Mouse (Mus musculus): ENCODE results near the gene A030005K14Rik.

The A030005K14Rik gene

DNA sequence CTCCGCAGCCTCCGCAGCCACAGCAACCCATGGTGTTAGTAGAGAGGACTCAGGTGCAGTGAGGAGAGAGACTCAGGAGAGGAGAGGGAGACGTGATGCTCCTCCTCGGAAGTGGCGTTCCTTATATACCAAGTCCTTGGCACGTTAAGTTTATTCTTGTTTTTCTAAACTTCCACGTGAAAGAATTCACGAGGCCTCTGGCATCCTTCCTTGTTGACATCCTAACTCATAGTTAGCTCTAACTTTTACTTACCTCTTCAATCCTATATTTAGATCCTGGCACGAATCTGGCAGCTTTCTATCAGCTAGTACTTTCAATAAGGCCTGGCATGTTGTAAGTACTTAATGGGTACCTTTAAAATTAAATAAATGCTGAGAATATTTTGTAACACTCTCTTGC lies at the start of gene A030005K14Rik:
Gene A030005K14Rik, minus strand, starts transcription at position 101 of the 400 bp plus-strand sequence.
- DNase-seq, result no peak

DNA sequence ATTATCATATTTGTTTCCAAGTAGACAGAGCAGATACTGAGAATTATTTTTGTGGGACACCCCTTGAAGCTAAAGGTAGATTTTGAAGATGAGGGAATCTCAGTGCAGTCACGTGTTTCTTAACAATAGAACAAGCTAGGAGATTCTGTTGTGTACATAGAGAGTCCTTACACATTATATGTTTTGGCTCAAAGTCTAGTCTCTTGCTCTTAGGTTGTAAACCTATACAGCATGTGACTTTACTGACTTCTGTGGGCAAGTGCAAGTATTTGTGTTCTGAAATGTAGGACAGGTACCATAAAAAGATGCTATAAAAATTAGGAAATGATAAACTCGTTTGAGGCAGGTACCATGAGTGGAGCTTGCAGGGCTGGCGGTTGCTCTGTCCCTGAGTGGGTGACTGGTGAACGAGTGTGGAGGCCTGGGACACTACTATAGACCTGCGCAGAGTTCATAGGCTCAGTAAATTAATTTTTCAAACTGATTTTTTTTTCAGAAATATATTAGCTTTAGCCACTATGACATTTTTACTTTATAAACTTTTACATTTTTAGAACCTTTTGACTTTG lies 48.3 kb upstream of the A030005K14Rik start:
- DNase-seq, result no peak

DNA sequence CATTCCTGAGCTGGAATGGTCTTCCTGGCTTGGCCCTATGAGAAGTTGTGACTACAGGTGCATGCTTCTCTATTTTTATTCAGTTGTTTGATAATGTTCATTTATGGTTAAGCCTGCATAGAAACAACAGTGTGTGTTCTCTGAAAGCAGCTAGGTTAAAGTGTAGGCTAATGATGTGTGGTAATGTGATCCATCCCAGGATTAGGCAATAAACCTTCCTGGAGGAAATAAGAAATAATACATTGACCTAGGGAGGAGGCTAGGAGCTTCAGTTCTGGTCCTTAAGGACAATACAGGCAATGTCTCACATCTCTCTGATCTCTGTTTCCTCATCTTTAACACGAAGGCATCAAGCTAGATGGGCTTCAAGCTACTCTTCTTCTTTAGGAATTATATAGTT lies 46.3 kb upstream of the A030005K14Rik start:
- no peak for DNase-seq

DNA sequence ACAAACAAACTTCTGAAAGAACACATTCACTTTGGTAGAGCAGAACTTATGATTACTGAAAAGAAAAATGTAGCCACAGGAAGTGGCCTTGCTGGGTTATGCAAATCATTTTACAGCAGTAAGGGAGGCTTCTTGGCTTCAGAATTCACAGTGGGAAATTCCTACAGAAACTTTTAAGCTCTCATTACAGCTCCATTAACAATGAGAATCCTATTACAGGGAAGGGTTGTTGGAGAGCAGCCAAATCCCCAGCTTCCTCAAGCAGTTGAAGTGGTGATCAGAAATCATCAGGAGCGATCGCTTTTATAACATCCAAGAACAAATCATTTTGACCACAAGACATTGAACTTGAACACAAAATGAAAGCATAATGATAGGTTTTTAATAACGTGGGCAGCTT lies 42.7 kb upstream of the A030005K14Rik start:
- DNase-seq, result peak; percentile 7

DNA sequence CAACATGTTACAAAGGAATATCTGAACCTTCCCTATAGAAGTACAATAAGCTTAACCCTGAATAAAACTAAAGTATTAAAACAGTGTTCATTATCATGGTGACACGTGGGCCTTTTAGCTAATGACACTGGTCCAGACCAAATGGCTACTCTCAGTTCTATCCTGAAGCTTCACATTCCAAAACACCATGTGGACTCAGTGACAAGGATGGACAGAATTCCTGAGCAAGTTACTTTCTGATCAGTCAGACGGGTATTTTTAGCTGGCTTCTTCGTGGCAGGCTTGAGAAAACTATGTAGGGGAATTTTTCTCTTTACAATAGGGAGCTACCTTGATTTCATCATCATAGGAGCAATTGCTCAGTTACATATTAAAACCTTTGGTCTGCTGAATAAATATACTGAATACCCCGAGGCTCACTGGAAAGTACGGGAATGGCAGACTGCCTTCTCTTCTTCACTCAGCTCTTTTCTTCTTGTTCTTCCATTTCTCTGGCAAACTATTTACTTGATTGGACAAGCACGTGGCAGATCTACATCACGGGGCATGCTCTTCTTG lies 40.5 kb upstream of the A030005K14Rik start:
- no peak for DNase-seq

DNA sequence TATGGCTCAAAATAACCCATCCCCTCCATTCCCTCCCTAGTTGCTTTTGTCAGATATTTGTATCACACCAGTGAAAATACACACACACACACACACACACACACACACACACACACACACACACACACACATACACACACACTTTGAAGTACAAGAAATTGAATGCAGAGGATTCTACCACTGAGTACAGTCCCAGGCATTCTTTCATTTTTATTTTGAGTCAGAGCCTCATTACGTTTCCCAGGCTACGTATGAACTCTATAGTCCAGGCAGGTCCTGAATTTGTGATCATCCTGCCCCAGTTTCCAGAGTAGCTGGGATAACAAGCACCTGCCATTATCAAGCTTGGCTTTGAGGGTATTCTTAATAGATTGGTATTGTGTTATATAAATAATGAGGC lies 40.0 kb upstream of the A030005K14Rik start:
- DNase-seq, result no peak

DNA sequence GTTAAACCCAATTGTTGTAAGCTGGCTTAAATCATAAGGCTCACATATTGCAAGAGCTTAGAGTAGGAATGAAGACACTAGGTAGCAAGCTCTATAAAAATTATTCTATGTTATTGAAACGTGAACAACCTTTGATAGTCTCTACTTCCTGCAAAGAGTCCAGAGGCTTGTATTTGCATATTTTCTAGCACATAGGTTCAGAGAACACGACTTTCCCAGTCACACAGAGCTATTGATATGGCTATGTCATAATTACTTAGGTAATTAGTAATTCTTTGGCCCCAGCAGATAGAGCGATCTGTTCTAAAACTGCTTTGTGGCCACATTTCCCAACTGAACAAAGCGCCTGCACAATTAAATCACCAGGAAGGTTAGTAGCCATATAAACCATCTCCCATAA lies 37.8 kb upstream of the A030005K14Rik start:
- DNase-seq, result no peak

DNA sequence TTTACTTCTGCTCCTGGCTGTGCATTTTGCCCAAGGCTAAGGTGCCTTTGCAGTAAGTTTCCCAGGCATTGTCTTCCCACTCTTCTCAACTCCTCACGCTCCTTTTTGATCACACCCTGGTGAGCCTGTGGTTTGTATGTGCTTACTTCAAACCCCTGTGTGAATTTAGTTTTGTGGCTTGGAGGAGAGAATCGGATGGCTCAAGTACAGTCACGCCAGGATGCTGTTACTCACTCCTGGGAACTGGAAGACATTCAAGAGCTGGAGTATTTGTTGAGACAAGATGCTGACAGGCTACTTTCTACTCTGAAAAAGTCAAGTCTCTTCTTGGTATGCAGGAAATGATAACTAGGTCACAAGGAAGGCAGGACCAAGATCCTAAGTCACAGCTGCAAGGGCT lies 32.1 kb upstream of the A030005K14Rik start:
- no peak for DNase-seq

DNA sequence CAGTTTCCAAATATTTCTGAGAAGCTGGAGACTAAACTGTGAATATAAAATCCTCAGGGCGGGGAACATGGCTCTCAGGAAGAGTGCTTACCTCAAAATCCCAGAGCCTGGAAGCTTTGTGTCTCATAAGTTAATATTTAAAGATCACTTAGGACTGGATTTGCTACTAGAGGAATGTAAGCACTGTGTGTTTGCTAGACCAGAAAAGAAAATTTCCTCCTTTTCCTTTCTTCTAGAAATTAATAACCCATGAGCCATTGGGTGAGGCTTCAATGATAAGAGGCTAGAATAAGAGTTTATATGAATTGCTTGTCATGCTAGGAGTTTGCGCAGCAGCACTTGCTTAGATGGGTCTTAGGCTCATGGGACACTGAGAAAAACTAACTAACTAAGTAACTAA lies 25.6 kb upstream of the A030005K14Rik start:
- DNase-seq, result no peak

DNA sequence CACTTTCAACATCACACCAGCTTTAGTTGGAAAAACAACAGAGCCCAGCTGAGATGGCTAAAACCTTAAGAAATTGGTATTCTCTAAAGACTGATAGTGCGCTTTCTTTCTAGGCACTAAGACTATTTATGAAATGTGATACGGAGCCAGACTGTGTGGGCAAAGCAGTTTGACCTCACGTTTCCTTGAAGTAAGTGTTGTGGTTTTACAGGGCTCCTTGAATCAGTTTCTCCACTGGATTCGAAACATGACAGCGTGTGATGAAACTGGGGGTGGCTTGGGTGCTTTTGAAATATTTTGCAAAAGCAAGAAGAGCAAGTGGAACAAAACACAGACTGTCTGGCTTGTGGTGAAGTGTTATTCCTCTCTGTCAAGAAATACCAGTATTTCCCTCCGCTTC lies 17.8 kb upstream of the A030005K14Rik start:
- no peak for DNase-seq

DNA sequence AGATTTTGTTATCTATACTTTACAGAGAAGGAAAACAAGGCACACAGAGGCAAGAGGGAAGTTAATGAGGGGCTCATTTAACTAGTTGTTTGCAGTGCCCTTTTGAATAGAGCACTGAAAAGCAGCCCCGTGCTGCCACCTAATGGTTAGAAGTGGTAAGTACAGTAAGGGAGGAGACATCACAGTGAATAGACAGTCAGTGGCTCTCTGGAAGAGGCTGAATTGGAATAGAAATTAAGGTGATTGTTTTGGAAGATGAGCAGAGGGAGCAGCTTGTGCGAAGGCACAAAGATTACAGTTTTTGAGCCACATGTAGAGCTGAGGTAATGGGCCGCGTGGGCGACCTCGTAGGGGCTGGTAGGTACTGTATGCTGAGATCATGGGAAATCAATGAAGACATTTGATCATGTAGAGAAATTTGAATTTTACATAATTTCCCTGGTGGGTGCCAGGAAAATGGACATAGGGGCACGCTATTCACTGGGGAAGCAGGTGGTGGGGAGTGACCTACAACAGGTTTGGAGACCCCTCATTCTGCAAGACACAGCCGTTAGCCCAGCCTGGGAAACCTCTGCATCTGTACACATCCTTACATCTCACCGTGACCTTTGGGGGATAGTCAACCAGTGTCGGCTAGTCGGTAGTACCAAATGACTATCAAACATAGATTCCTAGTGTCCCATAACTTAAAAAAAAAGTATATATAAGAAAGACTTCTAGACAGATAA lies 17.2 kb upstream of the A030005K14Rik start:
- DNase-seq, result no peak

DNA sequence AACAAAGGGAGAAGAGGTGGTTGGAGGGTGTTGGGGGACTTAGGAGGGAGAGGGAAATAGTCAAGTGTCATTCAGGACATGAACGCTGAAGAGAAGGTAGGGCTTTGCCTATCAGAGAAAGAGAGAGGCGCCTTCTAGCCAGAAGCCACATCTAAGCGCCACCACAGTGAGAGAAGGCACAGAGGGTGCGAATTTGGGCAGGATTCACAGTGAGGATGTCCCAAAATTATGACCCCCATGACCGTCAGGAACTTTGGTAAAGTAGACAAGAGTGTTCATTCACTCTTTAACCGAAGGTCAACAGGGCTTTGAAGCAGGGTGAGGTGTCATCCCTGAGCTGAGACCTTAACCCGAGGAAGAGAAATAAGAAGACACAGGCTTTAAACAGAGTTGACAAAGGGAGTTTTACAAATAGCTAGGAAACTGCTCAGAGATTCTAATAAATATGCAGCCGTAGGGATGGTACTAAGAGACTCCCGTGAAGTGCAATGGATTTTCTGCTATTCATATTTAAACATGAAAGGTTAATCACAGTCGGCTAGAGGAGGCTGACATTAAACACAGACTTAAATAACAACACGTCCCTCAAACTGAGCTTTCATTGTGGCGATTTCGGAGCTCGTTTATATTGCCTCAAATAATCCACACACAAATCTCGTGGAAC lies 16.5 kb upstream of the A030005K14Rik start:
- no peak for DNase-seq

DNA sequence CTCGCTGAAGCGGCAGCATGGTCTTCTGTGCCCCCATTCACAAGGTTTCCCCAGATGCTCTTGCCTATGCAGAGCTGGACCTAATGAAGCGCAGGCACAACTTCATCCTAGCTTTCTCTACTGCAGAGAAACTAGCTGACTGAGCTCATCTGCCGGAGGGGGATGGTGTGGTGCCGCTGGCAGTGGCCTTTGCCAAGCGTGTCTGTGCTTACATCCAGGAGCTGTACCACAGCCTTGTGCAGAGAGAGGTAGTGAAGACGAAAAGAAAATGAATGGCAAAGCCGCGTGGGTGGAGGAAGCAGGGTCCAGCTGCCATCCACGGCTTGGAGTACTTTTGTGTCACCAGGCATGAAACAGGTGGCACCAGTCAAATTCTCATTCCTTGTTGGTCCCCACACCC lies 8.0 kb upstream of the A030005K14Rik start:
- no peak for DNase-seq

DNA sequence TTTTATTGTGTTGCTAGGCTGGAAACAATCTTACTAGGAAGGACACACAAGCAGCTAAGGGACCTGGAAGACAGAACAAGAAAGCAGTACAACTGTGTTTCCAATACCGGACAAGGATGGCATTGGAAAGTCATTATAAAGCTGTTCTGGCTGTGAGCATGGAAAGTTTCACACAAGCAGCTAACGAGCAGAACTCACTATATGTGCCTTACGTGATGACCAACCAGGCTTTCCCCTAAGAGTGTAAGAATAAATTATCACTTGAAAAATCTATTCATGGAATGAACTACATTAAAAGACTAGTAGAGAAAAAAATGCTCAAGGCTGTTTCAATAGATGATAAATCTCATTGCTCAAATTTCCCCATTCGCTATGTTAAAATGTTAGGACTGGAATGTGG lies 7.4 kb upstream of the A030005K14Rik start:
- no peak for DNase-seq

DNA sequence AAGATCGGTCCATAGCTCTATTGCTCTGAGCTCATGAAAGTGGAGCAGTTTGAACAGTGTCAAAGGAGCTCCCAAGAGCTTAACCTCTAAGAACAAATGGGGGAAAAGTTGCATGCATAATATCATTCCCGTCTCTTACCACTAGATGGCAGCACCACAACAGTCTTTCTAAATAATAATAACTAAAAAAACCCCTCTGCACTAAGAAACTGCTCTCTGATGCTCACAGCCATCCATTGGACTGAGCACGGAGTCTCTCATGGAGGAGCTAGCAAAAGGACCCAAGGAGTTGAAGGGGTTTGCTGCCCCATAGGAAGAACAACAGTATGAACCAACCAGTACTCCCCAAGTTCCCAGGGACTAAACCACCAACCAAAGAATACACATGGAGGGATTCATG lies 5.7 kb upstream of the A030005K14Rik start:
- no peak for DNase-seq

DNA sequence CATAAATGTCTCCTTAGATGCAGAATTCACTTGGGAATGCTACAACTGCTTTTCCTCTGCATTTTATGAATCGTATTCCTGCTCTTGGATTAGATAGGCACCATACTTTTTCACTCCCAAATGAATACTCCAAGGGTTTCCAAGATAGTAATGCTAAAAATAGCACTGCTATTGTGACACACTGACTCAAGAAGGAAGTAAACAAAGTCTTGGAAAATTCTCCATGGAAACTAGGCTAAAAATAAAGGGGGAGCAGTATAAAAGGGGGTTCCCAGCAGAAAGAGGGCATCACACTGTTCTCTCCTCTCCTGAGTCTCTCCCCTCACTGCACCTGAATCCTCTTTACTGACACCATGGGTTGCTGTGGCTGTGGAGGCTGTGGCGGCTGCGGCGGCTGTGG lies 1.5 kb upstream of the A030005K14Rik start, which contains the start of gene Krtap28-13:
Gene Krtap28-13, plus strand, starts transcription at position 288 of the 400 bp plus-strand sequence.
- no peak for DNase-seq

DNA sequence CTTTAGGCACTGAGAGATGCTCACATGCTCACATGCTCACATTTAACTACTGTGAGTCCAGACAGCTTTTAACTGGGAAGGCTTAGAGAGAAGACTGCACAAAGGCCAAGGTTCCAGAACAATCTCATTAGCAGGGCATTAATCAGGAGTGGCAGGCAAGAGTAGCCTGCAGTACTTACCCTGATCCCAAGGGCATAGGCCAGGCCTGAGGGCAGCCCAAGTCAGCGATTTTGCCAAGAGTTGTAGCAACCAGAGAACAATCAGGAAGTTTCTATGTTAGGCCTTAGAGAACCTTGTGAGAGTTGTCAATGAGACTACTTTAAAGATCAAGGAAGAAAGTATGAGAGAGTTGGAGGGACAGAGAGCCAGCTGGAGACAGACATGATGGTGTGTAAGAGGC lies 697 bp downstream of the A030005K14Rik start:
- peak; percentile 52 for DNase-seq

DNA sequence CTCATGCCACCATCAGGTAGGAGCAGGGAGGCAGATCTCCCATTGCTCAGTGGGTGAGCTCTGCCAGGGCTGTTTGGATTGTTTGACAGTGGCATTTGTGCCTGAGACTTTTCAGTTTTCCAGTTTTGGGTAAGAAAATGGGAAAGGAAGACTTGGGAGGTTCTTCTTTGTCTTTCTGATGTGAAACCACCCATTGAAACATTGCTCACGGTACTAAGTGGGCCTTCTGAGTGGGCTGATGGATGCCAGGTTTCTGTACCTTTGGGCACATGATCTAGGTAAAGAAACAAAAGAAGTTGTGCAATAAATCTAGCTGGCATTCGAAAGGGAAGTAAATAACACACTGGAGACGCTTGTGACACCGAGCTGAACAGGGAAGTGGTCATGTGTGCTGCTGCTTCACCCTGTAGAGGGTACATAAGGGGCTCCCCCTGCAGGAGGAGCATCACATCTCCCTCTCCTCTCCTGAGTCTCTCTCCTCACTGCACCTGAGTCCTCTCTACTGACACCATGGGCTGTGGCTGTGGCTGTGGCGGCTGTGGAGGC lies 14.2 kb downstream of the A030005K14Rik start, which contains the start of gene Gm47969:
Gene Gm47969, plus strand, starts transcription at position 51 of the 546 bp plus-strand sequence.
- no peak for DNase-seq

DNA sequence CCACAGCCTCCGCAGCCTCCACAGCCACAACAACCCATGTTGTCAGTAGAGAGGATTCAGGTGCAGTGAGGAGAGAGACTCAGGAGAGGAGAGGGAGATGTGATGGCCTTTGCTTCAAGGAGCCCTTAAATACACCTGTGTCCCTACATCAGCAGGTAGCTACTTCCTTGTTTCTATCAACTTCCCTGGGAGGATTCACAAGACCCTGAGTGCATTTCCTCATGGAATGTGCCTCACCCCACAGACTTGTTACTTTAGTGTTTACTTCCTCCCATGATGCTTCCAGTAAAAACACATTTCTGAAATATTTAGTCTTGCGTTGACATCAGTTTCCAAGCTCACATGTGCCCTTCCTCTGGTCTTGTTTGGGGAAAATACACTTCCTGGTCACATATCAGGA lies 16.8 kb downstream of the A030005K14Rik start, which contains the start of gene Krtap28-10:
Gene Krtap28-10, minus strand, starts transcription at position 101 of the 400 bp plus-strand sequence.
- DNase-seq, result no peak

DNA sequence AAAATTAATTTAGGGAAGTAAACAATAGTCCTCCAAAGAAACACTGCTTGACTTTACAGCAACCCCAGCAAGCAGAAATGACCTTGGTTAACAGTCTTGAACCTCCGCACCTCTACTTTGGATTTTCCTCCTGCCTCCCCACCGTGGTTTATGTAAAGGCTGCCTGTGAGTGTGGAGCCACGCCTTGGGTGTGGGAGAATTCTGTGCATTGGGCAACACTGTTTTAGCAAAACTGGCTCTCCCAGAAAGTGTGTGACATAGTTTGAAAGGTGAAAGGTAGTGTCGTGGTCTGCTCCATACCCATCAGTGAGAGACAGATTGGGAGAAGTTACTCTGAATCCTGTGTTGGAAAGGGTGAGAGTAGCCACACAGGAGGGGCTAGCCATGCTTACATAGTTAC lies 20.1 kb downstream of the A030005K14Rik start:
- DNase-seq, result no peak

DNA sequence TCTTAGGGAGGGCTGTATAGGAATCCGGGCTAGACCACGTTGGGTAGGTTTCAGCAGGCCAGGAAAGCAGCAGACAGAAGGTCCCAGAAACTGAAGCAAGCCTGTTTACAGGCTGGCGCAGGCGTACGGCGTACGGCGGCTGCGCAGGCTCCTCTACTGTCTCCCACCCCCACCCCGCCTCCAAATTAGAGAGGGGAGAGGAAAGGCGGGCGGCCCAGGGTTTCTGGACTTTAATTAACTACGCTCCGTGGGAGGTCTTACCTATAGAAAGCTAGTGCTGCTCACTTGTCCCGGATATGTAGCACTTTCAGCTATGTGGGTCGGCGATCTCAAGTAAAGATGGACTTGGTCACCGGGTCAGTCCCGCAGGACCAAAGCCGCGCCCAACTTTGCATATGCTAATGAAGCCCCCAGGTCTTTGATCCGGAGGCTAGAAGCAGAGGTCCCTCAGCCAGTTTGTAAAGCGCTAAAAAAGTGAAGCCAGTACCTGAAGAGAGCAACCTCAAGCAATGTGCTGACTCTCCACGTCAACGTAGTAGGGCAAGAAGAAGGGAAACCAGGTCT lies 21.0 kb downstream of the A030005K14Rik start, which contains the start of gene Slc19a3:
Gene Slc19a3, minus strand, starts transcription at position 340 of the 564 bp plus-strand sequence.
- DNase-seq, result peak; percentile 54

DNA sequence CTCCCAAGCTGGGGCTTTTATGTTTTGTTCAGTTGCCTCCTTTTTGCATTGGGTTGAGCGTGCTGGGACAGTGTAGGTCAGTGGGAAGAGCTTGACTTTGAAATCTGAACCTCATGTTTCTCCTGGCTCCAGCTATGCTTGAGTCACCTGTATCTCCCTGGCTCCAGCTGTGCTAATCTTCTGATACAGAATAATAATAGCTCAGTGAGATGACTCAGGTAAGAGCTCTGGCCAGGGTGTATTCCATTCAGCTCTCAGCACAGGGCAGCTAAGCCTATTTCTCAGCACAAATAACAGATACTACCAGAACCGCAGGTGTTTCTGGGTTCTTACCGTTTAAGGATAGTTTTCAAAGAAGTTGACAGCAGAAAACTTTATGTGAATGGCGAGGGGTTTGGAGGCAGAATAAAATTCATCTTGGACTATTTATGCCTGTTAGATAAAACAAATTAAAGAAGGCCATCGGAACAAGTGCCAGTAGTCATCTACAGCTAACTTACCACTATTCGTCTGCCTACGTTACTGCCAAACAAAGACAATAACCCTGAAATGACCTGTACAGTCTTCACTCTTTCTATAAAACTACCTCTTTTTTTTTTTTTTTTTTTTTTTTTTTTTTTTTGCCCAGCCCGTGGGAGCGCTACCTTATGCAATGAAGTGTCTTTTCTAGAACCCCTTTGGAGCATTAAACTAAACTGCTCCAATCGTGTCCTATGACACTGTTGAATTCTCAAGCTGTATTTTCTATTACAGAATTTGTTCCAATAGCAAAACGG lies 22.1 kb downstream of the A030005K14Rik start:
- no peak for DNase-seq
